Mouse (Mus musculus) urinary bladder, postnatal 36 days (tissue): ENCODE measurements around the gene Ctnnbip1.

Experiments
- DNase-seq, 2 experiments: peaks; one replicate each; pipeline ENCODE4 v3.0.0; 2022; ENCODE audit warnings: low spot score in 2 of 2, mixed read lengths in 1 of 2

The Ctnnbip1 gene

GRCm38 (mm10) chr4:149521258-149521657, 3.2 kb downstream of the Ctnnbip1 start:
- DNase-seq = no peak

- no peak for DNase-seq
Measured at GRCm38 (mm10) chr4:149523961-149524360, 5.9 kb downstream of the Ctnnbip1 start.

DNA sequence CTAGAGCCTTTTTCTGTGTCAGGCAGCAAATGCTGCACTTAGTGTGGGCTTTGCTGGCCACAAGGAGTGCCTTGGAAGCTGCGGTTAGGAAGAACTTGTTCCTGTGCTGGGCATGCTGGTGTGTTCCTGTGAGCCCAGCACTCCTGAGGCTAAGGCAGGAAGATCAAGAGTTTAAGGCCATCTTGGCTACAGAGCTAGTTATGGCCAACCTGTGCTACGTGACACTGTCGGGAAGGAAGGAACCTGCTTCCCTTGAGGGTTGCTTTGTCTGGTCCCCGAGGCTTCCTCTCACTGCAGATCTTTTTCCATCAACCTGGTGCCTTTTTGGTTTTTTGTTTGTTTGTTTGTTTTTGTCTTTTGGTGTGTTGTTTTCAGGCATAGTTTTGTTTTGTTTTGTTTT, 7.1 kb downstream of the Ctnnbip1 start:
- no peak for DNase-seq

DNA sequence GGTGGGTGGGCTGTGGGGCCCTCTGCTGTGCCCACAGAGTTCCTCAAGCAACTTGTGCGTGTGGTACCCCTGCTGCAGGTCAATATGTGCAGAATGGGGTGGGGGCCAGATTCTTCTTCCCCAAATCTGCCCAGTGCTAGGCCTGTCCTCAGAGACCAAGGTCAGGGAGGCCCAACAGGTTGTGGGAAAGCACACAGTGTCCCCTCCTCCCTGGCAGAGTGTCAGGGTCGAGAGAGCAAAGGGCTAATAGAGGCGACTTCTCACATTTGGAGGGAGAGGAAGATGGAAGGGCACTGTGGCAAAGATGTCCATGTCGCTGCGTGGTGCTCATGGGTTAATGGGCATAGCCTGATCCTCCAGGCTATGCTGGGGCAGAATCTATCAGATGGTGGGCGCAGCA, 7.8 kb downstream of the Ctnnbip1 start:
- no peak for DNase-seq

GRCm38 (mm10) chr4:149526330-149526729, 8.3 kb downstream of the Ctnnbip1 start:
- peak in 1 of 2 experiments; percentile 23 for DNase-seq

DNA sequence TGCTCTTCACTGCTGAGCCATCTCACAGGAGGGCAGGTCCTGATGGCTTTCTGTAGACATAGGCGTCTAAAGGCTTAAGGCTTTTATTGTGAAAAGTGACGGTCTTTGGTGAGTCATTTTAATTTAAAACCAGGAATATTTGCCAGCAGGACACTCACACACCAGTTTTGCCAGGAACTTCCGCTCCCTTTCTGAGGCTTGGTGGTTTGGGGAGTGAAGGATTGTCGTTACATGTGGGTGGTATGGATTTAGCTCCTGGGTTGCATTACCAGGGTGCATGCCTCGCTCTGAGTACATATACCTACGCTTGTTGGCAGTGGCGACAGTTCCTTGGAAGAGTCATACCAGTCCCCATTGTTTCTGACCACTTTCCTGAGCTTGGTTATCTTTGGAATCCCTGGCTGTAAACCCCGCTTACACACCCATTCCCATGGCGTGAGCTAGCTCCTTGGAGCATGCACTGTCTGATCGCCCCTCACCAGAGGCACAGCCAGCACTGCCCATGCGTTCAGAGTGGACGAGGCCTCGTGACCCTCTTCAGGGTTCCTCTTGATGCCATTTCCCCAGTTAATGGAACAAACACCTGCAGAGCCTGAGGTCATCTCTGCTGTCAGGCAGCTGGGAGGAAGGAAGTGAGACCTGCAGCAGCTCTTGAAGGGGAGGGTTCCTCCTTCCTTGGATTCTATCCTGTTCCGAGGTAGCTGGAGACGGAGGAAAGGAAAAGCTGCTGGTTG, 9.8 kb downstream of the Ctnnbip1 start:
- DNase-seq = no peak

DNA sequence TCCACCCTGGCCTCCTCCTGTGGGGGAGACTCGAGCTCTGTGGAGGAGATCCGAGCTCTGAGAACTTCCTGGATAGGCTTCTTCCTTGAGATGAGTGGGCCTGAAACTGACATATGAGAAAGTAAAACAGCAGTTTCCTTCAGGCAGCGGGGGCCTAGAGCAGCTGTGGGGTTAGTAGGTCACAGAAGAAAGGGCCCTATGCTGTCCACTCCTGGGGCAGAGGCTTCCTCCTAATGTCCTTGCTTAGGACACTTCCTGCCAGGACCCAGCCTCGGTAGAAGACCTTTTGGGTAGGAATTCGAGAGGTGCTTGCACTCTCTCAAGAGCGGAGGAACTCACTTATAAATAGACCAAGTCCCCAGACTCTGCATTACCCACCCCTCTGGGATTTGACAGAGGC, 11.7 kb downstream of the Ctnnbip1 start:
- DNase-seq = no peak

GRCm38 (mm10) chr4:149539441-149539840, 21.4 kb downstream of the Ctnnbip1 start:
- peak; percentile 56 to 78 for DNase-seq

DNA sequence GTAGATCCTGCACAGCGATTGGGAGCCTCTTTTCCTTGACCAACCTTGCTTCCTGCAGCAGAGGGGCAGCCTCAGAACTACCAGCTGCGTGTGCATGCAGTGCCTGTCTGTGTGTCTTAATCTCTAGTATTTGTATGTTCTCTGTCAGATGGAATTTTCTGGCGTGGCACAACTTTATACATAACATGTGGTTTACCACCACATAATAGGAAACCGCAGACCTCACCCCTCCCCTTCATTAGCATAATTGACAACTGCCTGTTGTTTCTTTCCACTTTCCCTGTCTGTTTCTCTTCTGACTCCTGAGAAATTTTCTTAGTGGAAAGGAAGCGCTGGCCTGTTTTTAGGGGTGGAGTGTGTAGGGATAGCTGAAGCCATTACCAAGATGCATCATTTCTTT, 23.9 kb downstream of the Ctnnbip1 start:
- no peak for DNase-seq

DNA sequence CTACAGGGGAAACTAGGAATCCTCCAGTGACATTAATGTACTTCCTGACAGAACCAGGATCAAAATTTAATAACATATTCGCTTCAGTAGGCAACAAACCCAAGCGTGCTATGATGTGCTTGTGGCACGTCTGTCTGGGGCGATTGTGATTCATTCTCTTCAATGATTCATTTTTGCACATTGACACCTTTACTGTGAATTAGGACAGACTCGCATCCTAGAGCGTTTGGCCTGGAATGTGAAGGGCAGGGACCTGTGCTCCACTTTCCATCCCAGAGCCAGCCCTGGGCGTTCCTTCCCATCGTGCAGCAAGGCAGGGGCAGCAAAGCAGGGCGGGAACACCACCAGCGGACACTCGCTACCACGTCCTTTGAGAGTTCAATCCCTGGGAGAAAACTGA, 24.4 kb downstream of the Ctnnbip1 start:
- DNase-seq = no peak

GRCm38 (mm10) chr4:149542927-149543553, 25.0 kb downstream of the Ctnnbip1 start:
- peak; percentile 71 to 84 for DNase-seq

- no peak for DNase-seq
Measured at GRCm38 (mm10) chr4:149544892-149545291, 26.9 kb downstream of the Ctnnbip1 start.

DNA sequence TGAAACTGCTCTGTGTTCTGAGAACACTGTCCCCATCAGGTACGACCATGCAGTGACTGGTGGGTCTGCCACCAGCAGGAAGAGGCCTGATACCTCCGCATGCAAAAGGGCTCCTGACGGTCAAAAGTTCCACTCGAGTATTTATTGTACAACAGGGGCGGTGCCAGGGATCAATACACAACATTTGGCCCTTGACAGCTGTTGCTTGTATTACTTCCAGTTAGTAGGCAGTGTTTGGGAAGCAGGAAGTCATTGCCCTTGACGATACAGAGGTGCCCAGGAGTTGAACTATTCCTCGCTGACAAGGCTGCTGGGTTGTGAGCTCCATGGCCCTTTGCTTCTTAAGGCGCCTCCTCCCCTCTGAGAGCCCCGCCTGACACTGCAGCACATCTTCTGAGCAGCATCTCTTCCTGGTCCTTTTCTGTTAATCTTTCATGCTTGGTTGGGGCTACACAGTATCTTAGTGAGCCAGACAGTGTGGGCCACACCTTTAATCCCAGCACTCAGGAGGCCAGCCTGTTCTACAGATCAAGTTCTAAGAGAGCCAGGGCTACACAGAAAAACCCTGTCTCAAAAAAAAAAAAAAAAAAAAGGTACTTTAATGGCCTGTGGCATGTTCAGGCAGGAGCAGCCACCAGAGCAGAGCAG, 28.9 kb downstream of the Ctnnbip1 start:
- no peak for DNase-seq

DNA sequence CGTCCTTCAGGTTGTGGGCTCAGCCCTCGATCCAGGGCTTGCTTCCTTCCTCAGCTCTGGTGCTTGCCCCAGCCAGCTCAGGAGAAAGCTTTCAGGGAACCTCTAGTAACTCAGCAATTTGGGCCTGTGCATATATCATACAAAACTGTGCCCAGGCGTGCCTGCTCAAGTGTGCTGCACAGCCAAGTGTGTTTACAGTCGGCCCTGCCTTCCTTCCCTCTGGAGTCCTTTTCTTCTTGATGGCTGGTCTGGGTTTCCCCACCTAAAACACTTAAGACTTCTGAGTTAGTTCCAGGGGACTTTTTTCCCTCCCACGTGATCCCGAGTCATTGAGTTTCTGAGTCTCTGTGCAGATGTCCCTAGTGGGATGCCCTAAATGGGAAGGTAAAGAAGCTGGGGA, 29.5 kb downstream of the Ctnnbip1 start:
- DNase-seq = peak; percentile 23 to 28

DNA sequence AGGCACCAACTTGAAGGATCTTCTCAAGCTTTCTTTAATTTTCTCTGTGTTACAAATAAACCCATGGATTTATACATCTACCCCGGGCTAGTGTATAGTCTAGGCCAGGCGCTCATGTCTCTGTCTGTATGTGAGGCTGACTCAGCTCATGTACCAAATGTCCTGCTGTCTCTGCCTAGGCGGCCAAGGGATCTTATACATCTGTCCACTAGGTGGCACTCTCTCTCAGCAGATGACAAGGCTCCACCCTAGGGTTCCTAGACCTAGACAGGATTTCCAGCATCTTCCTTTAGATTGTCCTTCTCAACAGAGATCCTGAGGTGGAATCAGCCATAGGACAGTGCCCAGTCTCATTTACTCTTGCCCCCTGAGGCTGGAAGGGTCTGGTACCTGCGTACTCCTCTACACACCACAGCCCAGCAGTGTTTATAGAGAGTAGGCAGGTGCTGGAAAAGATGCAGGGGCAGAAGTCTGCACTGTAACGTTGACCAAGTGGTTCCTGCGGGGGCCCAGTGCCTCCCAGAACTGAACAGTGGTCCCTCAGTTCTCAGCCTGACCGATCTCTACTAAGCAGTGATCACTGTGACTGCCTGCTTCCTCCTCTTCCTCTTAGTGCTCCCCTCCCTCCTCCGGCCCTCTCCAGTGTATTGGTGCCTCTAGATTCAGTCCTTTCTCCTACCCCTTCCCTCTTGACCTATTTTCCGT, 31.3 kb downstream of the Ctnnbip1 start:
- peak; percentile 78 to 80 for DNase-seq

DNA sequence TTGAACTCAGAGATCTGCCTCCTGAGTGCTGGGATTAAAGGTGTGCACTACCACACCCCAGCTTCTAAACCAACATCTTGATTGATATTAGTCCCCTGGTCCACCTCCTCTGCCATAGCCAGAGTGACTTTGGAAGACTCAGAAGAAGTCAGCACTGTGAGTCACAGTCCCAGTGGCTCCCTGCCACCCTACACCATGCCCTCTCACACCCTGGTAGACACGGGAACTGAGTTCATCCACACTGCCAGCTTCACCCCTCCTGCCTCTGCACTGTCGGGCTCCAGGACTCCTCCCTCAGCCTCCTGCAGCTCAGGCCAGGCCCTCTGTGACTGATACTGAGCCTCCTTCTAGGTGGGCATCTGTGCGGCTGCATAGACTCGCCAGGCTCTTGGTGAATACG, 32.8 kb downstream of the Ctnnbip1 start:
- DNase-seq = no peak

DNA sequence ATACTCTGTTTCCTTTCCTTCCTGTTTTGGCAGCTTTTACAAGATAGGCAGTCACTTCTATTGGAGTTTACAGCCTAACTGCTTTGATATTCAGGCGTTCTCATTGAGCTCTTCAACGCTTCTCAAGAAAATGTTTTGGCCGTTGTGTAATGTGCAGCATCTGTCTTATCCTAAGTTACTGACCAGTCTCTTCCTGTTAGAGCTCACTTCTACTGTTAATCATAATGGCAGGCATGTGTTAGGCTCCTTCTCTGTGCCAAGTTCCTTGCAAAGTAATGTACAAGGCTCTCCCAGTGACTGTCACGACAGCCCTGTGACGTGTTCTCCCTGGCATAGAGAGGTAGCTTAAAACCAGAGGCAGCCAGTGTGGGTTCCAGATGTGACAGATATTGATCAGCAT, 33.7 kb downstream of the Ctnnbip1 start:
- no peak for DNase-seq

DNA sequence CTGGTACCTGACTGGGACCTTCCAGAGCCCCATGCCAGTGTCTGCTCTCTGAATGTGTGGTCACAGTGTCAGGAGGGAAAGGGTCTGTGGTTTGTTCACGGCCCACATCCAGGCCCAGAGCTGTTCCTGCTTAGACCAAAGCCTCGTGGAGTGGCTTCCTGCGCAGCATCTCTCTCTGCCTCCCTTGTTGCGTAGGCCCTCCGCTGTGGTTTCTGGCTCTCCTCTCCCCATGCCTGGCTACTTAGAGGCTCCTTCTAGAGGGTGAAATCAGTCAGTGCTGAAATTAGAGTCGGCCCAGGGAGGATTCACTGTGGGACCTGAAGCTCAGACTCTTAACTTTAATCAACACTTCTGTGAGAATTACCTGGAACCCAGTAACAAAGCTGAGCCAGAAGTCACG, 35.8 kb downstream of the Ctnnbip1 start:
- DNase-seq = no peak

GRCm38 (mm10) chr4:149556111-149556510, 38.1 kb downstream of the Ctnnbip1 start:
- no peak for DNase-seq

DNA sequence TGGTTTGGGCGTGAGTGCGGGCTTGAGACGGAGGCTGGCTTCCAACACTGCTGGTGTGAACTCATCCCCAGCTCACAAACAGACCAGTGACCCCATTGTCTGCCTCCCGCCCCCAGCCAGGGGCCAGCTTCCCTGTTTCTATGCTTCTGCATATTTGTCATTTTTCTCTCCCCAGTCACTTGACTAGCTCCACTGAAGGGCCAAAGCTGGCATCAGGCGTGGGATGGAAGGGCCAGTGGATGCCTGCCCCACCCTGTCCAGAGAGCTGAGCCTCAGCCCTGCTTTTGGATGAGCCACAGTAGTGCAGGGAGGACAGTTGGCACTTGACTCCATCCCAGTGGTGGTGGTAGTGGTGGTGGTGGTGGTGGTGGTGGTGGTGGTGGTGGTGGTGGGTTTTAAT, 39.9 kb downstream of the Ctnnbip1 start:
- no peak for DNase-seq

- no peak for DNase-seq
Measured at GRCm38 (mm10) chr4:149558389-149558788, 40.4 kb downstream of the Ctnnbip1 start.

DNA sequence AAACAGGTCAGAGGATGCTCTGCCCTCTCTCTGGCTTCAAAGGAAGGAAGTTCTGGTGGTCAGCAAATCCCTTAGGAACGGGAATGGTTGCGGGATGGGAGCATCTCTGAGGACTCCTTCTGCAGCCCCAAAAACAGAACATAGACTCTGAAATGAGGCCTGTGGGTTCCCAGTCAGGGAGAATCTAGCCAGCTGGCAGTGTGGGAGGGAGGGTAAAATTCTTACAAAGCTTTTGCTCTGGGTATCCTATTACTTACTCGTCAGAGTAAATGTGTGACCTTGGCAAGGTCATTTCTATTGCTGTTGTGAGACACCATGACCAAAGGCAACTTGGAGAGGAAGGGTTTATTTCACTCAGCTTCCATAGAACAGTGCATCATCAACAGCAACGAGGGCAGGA, 43.4 kb downstream of the Ctnnbip1 start:
- no peak for DNase-seq
